Mouse (Mus musculus) heart, adult 2 months (tissue): ENCODE measurements around the gene Srrm4.

ENCODE experiments used
- CTCF ChIP-seq: fragments of 200-600 bp; IDR thresholded peaks from 2 replicates; pipeline ENCODE4 v1.8.1; 2022; ENCODE audit warnings: antibody characterized with exemption, mild to moderate bottlenecking, moderate library complexity
- EP300 ChIP-seq: fragments of 200-500 bp; IDR thresholded peaks from 2 replicates; pipeline ENCODE4 v1.6.1; 2011; ENCODE audit warnings: low read depth, low read length, control low read depth; ENCODE audit not compliant: insufficient read depth

GRCm38 (mm10) chr5:116440251-116440650 is 151.4 kb downstream of the Srrm4 start:
- TF ChIP-seq CTCF (no peak), EP300 (no peak)
